Mouse (Mus musculus): Measurements from ENCODE around the gene Ccnb1ip1. TPM values are rescaled to one million over a fixed set of nuclear protein-coding genes. Genes with fewer than 3 reads are reported as not detected.
"Not testable (repeated sequence)": the region's sequence is repeated elsewhere in the genome, so short reads cannot be mapped to it uniquely, and the experiment has no call there.

The Ccnb1ip1 gene
- not detected in 2 replicates for total RNA-seq (2014; fragmentation: Nextera tagmentation)
- total RNA-seq (2017): not detected in 2 replicates

DNA sequence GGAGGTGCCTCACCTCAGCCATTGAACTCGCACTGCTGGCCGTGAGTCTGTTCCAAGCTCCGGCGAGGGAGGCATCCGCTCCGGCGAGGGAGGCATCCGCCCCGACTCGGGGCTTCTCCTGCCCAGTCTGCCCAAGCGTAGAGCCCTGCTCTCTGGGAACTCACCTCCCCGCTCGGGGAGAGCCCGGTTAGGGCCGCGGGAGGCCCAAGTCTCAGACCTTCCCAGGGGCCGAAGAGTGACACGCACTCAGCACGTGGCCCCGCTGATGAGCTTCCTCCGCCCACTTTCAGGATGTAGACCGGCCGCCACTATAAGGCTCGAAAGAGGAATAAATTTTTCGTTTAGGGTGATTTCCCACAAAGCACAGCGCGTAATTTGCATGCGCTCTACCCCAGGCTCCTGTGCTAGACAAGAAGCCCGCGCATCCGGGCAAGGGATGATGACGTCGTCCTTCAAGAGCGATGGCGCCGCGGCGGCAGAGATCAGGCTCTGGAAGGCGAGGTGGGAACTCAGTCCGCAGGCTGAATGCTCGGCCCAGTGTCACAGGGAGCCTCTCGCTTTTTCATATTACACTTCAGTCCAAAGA, at the start of gene Ccnb1ip1, which contains the start of gene Parp2:
Gene Ccnb1ip1 (minus strand): TSS at position 246 of the 586 bp plus-strand sequence.
Gene Parp2 (plus strand): TSS at position 355 of the 586 bp plus-strand sequence.
- ATAC-seq (replicated peaks; ENCODE audit: low FRiP score, low TSS enrichment, poor library complexity, severe bottlenecking): peak; percentile 98

DNA sequence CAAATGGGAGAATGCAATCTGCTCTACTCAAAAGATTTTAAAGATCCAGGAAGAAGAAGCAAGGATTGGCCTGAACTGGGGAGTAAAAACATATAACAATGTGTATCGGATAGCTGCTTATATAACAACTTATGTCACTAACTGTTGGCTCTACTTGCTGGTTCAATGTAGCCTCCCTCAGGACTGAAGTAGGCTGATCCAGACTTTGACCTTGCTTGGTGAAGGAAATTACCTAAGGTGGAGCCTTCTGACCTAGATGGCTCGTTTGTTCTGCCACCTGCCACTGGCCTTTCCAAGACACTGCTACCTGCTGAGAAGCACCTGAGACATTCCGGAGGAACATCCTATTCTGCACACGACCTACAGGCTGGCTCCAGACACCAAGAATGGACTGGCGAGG, 48.3 kb upstream of the Ccnb1ip1 start:
- ATAC-seq (replicated peaks; ENCODE audit: low FRiP score, low TSS enrichment, poor library complexity, severe bottlenecking): no peak

DNA sequence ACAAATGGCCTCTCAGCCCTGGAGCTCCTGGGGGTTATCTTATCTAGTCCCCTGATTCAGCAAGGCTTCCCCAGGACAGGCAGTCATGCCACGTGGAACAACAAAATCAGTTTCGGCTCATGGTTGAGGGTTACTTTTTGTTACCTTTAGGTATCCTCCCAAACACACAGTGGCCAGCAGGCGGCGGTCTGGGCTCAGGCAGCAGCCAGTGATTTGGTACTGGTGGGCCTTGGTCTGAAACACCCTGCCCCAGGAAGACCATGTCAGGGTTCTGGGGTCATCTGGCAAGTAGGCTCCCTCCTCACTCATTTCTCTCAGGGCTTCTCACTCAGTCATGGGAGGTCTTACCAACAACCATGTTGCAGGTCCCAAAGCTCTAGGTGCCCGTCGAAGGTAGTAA, 29.7 kb upstream of the Ccnb1ip1 start:
- 0 out of 2 replicates have a peak, but pooled peaks have one; percentile 28 for ATAC-seq (replicated peaks; ENCODE audit: low FRiP score, low TSS enrichment, poor library complexity, severe bottlenecking)

DNA sequence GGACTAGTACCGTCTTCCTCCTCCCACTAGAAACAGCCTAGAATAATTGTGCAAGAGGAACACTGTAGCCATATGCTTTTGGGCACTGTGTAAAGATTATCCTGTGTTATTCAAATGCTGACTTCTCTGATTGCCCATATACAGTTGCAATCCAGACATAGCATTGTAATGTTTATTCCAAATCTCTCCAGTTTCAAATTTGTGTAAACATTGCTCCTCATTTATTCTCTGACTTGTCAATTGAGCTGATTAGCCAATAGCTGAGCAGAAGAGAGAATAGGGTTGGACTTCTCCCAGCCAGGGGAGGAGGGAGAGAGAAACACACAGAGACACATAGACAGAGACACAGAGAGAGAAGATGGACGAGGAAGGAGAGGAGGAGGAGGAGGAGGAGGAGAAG, 26.9 kb upstream of the Ccnb1ip1 start:
- ATAC-seq (replicated peaks; ENCODE audit: low FRiP score, low TSS enrichment, poor library complexity, severe bottlenecking): no peak

DNA sequence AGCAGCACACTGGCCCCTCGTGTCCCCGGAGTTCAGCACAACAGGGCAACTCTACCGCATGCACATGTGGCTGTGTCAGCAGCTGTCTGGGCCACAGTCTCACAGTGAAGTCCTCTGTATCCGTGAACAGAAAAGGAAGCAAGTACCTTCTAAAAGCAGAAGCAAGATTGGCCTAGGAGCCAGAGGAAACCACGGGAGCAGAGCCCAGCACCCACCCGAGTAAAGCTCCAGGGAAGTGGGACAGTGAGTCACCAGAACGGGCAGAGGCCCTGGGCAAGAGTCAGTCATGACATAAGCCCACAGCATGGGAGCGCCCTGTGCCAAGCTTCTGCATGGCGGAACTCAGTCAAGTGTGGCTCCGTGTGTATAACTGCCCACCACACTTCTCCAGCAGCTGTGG, 26.4 kb upstream of the Ccnb1ip1 start:
- peak; percentile 28; the same call in 1 of the 2 replicates for ATAC-seq (replicated peaks; ENCODE audit: low FRiP score, low TSS enrichment, poor library complexity, severe bottlenecking)

DNA sequence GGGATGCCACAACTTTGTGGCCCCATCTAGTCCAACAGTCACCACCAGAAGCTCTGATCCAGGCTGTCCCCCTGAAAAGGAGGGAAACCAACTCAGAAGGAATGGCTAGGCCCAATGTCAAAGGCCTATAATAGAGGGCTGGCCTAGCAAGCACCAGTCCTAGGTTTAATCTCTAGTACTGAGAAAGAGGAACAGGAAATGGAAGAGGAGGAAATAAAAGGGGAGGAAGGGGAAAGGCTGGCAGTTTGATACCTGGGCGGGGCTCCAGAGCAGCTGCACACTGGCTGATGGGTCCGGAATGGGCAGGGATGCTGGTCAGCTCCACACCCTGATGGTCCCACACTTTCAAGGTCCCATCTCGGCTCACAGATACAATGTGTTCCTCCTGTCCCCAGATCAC, 22.3 kb upstream of the Ccnb1ip1 start:
- ATAC-seq (replicated peaks; ENCODE audit: low FRiP score, low TSS enrichment, poor library complexity, severe bottlenecking): no peak

DNA sequence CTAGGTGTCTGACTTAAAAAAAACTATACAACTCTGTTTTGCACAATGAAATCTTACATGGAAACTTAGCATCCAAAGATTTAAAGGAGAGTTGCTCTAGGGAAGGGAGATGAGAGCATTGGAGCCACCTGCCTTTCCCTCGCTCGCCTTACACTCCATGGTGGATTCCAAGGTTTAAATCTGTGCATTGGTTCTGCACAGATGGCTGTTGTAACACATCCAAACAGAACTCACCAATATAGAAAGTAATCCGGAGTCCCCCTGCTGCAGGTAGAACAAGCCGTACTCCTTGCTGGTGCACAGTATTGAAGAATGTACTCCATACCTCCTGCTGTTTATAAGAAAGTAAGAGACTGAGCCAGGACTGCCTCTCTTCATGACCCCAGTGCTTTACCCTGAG, 19.0 kb upstream of the Ccnb1ip1 start:
- ATAC-seq (replicated peaks; ENCODE audit: low FRiP score, low TSS enrichment, poor library complexity, severe bottlenecking): no peak

DNA sequence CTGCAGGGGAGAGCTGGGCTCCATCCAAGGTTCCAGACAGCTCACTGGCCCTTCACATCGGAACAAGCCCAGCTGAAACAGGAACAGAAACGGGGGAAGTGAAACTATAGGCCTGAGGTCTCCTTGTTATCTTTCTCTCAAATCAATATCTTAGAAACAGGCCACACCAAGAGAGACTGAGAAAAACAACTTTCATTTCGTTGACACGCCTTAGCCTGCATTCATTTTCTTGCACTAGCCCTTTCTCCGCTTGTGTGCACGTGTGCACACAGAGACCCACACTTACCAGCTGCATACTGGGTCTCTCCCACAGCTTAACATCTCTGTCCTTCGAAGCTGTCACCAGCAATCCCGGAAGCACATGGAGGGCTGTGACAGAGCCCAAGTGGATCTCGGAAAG, 16.7 kb upstream of the Ccnb1ip1 start:
- ATAC-seq (replicated peaks; ENCODE audit: low FRiP score, low TSS enrichment, poor library complexity, severe bottlenecking): peak; percentile 21; the same call in 1 of the 2 replicates

DNA sequence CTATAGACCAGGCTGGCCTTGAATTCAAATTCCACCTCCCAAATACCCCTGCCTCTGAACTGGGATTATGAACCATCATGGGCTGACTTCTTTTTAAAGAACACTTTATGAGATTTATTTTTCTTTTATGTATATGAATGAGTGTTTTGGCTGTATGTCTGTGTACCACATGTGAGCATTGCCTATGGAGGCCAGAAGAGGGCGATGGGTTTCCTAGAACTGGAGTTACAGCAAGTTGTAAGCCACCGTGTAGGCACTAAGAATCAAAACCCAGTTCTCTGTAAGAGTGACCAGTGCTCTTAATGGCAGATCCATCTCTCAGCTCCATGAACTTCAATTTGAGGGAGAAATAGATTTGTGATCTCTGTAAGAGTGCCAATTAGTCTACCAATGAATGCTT, 15.7 kb upstream of the Ccnb1ip1 start:
- ATAC-seq (replicated peaks; ENCODE audit: low FRiP score, low TSS enrichment, poor library complexity, severe bottlenecking): peak; percentile 58

DNA sequence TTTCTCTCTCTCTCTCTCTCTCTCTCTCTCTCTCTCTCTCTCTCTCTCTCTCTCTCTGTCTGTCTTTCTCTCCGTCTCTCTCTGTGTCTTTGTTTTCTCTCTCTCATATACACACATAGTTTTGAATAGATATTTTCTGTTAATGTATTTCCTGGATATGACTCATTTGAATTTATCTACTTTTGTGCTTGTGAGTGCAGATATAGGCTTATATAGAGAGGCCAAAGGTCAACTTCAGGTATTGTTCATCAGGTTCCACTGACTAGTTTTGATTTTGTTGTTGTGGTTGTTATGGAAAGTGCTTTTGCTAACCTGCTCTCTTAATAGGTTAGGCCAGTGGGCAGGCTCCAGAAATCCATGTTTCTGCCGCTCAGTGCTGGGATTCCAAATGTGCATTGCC, 5.5 kb upstream of the Ccnb1ip1 start:
- no peak for ATAC-seq (replicated peaks; ENCODE audit: low FRiP score, low TSS enrichment, poor library complexity, severe bottlenecking)

DNA sequence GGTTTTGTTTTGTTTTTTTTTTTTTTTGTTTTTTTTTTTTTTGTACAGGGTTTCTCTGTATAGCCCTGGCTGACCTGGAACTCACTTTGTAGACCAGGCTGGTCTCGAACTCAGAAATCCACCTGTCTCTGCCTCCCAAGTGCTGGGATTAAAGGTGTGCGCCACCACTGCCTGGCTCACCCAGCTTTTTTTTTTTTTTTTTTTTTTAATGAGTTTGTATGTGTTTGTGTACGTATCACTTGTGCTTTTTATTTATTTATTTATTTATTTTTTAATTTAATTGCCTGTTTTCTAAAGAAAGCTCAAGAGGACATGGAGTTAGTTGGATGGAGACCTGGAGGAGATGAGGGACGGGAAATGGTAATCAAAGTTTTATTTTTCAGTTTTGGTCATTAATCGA, 1.1 kb downstream of the Ccnb1ip1 start:
- not testable (repeated sequence) for ATAC-seq (replicated peaks; ENCODE audit: low FRiP score, low TSS enrichment, poor library complexity, severe bottlenecking)

DNA sequence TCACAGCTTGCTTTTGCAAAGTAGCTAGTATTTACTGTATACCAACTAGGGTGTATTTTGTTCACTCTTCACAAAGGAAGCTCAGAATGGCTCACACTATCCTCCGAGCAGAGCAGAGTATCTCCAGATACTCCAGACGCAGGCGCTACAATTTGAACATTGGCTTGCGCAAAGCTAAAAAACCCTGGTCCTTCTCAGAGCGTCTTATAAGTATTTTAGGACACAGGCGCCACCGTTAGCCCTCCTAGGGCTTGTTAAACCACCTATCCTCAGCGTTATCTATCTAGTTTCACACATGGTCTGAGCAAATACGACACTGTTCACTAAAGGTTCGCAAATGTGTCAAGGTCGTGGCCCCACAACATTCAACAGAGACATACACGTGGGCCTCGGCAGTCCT, 2.8 kb downstream of the Ccnb1ip1 start:
- ATAC-seq (replicated peaks; ENCODE audit: low FRiP score, low TSS enrichment, poor library complexity, severe bottlenecking): no peak

DNA sequence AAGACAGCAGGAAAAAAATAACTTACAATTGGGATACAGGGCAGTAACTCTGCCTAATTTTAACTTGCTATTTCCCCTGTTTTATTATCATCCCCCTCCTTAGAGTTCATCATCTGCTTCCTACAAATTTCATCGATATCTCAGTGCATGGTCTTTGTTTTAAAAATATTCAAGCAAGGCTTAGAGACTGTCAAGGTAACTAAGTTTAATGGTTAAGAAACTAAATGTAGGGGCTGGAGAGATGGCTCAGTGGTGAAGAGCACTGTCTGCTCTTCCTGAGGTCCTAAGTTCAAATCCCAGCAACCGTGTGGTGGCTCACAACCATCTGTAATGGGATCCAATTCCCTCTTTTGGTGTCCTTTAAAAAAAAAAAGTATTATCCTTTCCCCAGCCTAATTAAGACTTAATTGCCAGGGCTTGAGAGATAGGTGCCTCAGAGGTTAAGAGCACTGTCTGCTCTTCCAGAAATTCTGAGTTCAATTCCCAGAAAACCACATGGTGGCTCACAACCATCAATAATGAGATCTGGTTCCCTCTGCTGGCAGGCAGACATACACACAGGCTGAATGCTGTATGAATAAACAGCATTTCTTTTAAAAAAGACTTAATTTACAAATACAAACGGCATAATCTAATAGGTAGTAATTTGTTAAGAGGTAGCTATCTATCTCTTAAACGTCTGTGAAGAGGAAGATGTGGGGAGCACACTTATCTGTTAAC, 4.5 kb downstream of the Ccnb1ip1 start:
- ATAC-seq (replicated peaks; ENCODE audit: low FRiP score, low TSS enrichment, poor library complexity, severe bottlenecking): no peak

DNA sequence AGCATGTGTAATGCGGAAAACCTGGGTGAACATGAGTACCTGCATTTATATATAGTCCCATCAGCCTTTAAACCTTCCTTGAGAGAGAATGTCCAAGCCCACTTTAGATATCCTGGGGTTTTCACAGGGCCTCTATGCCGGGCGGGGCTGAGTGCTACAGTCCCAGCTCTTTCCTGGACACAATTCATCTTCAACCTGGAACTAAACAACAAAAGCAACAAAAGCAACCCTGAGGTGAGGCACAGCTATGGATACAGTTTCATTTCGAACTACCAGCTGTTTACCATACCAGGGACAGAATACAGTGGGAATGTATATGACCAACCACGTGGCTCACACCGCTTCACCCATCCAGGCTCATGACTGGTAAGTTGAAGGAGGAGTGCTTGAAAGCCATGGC, 5.1 kb downstream of the Ccnb1ip1 start:
- no peak for ATAC-seq (replicated peaks; ENCODE audit: low FRiP score, low TSS enrichment, poor library complexity, severe bottlenecking)

DNA sequence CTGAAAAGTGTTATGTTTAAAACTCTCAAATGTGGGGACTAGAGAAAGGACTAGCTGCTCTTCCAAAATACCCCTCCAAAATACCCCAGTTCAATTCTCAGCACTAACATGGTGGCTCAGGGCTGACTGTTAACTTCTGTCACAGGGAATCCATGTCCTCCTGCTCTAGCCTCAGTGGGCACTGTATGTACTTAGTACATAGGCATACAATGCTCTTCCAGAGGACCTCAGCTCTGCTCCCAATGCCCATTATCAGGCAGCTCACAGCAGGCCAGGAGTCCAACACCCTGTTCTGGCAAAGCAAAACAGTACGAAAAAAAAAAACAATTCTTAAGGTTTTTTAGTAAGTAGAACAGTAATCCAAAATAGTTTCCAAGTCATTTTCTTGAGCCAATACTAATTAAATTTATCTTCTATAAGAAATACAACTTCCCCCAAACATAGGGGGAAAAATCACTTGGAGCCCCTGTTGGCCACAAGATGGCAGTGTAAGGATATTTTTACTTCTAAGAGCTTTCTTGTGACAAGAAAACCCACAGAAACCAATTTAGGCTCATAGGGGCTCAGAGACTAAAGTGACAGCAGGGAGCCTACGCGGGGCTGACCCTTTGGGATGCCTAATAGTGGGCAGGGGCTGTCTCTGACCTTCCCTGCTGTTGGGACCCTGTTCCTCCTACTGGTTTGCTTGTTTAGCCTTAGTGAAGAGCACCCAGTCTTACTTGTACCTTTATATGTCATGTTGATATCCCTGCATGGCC, 7.9 kb downstream of the Ccnb1ip1 start:
- peak; percentile 67 for ATAC-seq (replicated peaks; ENCODE audit: low FRiP score, low TSS enrichment, poor library complexity, severe bottlenecking)

DNA sequence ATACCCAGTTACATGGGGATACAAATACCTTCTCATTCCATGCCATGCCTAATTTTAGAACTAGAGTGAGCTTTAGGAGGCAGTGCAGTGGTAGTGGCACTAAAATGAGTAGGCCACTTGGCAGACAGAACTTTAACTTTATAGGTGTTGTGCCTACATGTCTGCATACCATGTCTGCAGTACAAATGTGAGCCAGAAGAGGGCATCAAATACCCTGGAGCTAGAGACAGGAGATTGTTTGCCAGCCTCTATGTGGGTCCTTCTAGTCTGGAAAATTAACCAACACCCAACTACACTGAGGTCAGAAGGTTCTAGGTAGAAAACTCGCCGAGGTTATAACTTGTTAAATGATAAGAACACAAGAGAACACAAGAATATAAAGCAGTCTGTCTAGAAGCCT, 9.0 kb downstream of the Ccnb1ip1 start:
- ATAC-seq (replicated peaks; ENCODE audit: low FRiP score, low TSS enrichment, poor library complexity, severe bottlenecking): peak; percentile 65; the same call in 1 of the 2 replicates

DNA sequence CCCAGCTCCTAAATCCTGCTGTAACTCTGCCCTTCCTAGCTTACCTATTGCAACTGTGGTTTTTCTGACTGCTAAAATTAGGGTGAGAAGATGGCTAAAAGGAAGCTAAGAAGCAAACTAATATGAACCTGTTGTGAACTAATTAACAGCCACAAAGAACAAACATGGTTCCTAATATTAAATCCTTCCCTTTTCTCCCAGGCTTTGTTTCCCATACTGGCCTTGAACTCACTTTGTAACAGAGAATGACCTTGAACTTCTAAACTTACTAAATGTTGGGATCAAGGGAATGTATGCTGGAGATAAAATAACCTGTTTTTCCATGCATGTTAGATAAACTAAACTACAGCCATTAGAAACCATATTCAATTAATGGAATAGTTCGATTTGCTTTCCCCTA, 11.1 kb downstream of the Ccnb1ip1 start:
- no peak for ATAC-seq (replicated peaks; ENCODE audit: low FRiP score, low TSS enrichment, poor library complexity, severe bottlenecking)

DNA sequence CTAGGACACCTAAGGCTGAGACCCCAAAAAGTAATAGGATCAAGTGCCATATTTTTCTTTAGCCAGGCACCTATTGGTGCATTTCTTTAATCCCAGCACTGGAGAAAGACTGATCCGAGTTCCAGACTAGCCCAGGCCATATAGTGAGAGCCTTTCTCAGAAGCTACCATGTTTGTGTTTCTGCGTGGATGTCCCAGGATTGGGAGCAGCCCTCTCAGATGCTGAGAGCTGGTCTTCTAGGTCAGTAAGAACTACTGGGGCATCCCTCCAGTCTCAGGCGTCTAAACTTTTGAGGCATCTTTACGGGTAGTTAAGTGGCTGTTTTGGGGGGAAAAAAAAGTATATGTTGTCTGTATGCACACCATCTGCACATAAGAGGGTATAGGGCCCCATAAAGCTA, 11.6 kb downstream of the Ccnb1ip1 start:
- no peak for ATAC-seq (replicated peaks; ENCODE audit: low FRiP score, low TSS enrichment, poor library complexity, severe bottlenecking)

DNA sequence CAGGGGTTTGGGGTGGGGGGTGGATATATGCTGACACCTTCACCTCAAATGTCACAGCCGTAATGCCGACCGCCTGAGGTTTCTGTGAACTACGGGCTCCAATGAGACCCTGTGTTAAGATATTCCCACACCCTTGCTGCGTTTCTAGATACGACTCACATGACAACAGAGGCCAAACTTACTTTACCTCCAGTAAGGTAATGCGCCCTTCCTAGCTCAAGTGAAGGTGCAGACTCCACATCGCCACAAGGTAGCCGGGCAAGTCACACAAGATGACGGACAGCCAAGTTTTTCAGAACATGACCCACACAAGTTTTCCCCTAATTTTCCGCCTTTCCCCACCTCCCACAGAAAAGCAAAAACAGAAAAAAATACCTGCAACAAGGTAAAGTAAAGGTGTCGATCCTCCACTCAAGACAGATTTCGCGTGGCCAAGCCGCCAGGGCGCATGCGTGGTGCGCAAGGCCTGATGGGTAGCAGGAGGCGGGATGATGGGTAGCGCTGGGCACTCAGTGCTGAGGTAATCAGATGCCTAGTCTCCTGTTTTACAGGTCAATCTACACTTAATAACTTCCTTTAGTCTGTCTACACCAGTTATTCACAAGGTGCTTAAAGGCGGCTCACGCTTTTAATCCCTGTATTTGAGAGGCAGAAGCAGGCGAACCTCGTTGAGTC, 12.1 kb downstream of the Ccnb1ip1 start:
- no peak for ATAC-seq (replicated peaks; ENCODE audit: low FRiP score, low TSS enrichment, poor library complexity, severe bottlenecking)

DNA sequence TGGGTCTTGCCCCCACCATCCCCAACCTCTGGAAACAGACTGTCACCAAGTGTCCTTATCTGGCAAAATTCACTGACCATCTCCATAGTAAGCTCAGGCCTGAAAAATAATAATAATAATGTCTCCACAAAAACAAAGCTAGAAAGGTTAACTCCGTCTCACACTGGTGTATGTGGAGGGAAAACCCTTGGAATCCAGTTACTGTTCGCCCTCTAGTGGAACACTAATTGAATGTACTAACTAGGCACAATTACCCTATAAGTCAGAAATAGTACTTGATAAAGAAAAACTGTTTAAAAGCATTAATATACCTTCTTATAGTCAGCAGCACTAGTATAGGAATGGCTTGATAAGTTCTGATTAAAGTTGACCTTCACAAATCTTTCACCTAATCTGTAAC, 19.4 kb downstream of the Ccnb1ip1 start:
- ATAC-seq (replicated peaks; ENCODE audit: low FRiP score, low TSS enrichment, poor library complexity, severe bottlenecking): peak; percentile 50; the same call in 1 of the 2 replicates
